Comparison of ENCODE assay signal across 20 mouse cellular contexts in genomic region chr12:44262612-44263011, GRCm38 (mm10).
"Had no signal": no experiment of that assay in that cellular context is flagged by ENCODE, and none has a peak within 500 bp of the region (broad histone marks: within the 10 kb centered on the region; RNA-seq: fewer than 3 reads in every experiment).

No protein-coding gene starts in this region.

- H3K4me3 ChIP-seq: midbrain, embryonic 10.5 days; midbrain, embryonic 12.5 days; myocyte; neural tube, embryonic 13.5 days; neural tube, embryonic 15.5 days had no signal

- ATAC-seq: midbrain, embryonic 16.5 days had no signal

- DNase-seq: lung, adult 18-20 months; lung, embryonic 14.5 days; lung, postnatal 10 days; lung, postnatal 4 days; midbrain, embryonic 14.5 days; retina, postnatal 1 day; right cerebral cortex, adult 18-20 months; right cerebral cortex, postnatal 25 days; right cerebral cortex, postnatal 4 days; spleen, adult 18-20 months; thymus, adult 18-20 months; thymus, postnatal 14 days; thymus, postnatal 36 days had no signal

- H3K4me1 ChIP-seq: midbrain, embryonic 10.5 days; midbrain, embryonic 12.5 days; neural tube, embryonic 13.5 days; neural tube, embryonic 15.5 days had no signal

- H3K36me3 ChIP-seq: midbrain, embryonic 10.5 days; midbrain, embryonic 12.5 days; neural tube, embryonic 13.5 days; neural tube, embryonic 15.5 days had no signal

- H3K27me3 ChIP-seq: midbrain, embryonic 12.5 days; neural tube, embryonic 13.5 days; neural tube, embryonic 15.5 days had no signal

- H3K27ac ChIP-seq: liver, embryonic 14.5 days; midbrain, embryonic 10.5 days; midbrain, embryonic 12.5 days; neural tube, embryonic 13.5 days; neural tube, embryonic 15.5 days had no signal
